Comparison of ENCODE assay signal across 12 mouse cellular contexts in genomic region chr16:34936339-34936810, GRCm38 (mm10).
DNase-seq lines count a peak whose midpoint lies in the region; ATAC-seq and TF ChIP-seq lines count a peak whose summit lies in the region.
"Had no signal": no experiment of that assay in that cellular context is flagged by ENCODE, and none has a peak within 500 bp of the region (broad histone marks: within the 10 kb centered on the region; RNA-seq: fewer than 3 reads in every experiment).

No protein-coding gene starts in this region.

- H3K4me1 ChIP-seq in forebrain, embryonic 12.5 days, result peaks cover 20% of the 10 kb centered on the region
- H3K4me1 ChIP-seq in forebrain, postnatal 0 days (ENCODE audit: insufficient read depth), result no peaks in the 10 kb centered on the region
- H3K4me1 ChIP-seq in kidney, embryonic 16.5 days (ENCODE audit: insufficient read depth, low read length), result peaks cover 51% of the 10 kb centered on the region
- peaks cover 59% of the 10 kb centered on the region for H3K4me1 ChIP-seq in intestine, embryonic 14.5 days (replicated peaks; ENCODE audit: control insufficient read depth, insufficient read depth, low read length)

- no peaks in the 10 kb centered on the region for H3K36me3 ChIP-seq in forebrain, embryonic 12.5 days (replicated peaks)
- H3K36me3 ChIP-seq in forebrain, postnatal 0 days (ENCODE audit: insufficient read depth), result no peaks in the 10 kb centered on the region
- H3K36me3 ChIP-seq in kidney, embryonic 16.5 days (ENCODE audit: insufficient read depth, low read length), result peaks cover 10% of the 10 kb centered on the region
- peaks cover 16% of the 10 kb centered on the region for H3K36me3 ChIP-seq in intestine, embryonic 14.5 days (ENCODE audit: control insufficient read depth, insufficient read depth, low read length)
- H3K36me3 ChIP-seq: midbrain, embryonic 12.5 days; neural tube, embryonic 13.5 days had no signal

- ATAC-seq in forebrain, embryonic 12.5 days (ENCODE audit: low FRiP score), result no peak
- no peak for ATAC-seq in forebrain, postnatal 0 days
- ATAC-seq in kidney, embryonic 16.5 days (ENCODE audit: low FRiP score, low TSS enrichment), result no peak
- ATAC-seq in intestine, embryonic 14.5 days (replicated peaks; ENCODE audit: low FRiP score, low TSS enrichment, low read depth), result no peak; the same call in 1 of the 2 replicates

- TF ChIP-seq CTCF in forebrain, postnatal 0 days (IDR thresholded peaks at IDR 0.05; ENCODE audit: low read depth), result no peak

- H3K27ac ChIP-seq in forebrain, embryonic 12.5 days, result 0 out of 2 replicates have a peak overlapping the region, but pooled peaks have one; percentile 15
- no peak overlapping the region for H3K27ac ChIP-seq in forebrain, postnatal 0 days (ENCODE audit: low read depth, low read length)
- H3K27ac ChIP-seq in kidney, embryonic 16.5 days (ENCODE audit: low read length), result peak overlapping the region; percentile 35
- peak overlapping the region; percentile 49 for H3K27ac ChIP-seq in intestine, embryonic 14.5 days (ENCODE audit: low read depth)
- H3K27ac ChIP-seq: midbrain, embryonic 12.5 days; neural tube, embryonic 13.5 days had no signal

- no peak overlapping the region for H3K9ac ChIP-seq in forebrain, embryonic 12.5 days
- no peak overlapping the region for H3K9ac ChIP-seq in forebrain, postnatal 0 days
- H3K9ac ChIP-seq in kidney, embryonic 16.5 days (replicated peaks; ENCODE audit: low read length), result no peak overlapping the region
- 0 out of 2 replicates have a peak overlapping the region, but pooled peaks have one; percentile 25 for H3K9ac ChIP-seq in intestine, embryonic 14.5 days (ENCODE audit: low read length)
- H3K9ac ChIP-seq: neural tube, embryonic 13.5 days had no signal

- no peaks in the 10 kb centered on the region for H3K9me3 ChIP-seq in forebrain, embryonic 12.5 days
- H3K9me3 ChIP-seq in forebrain, postnatal 0 days (ENCODE audit: low read length), result no peaks in the 10 kb centered on the region
- H3K9me3 ChIP-seq in kidney, embryonic 16.5 days (ENCODE audit: low read length), result no peaks in the 10 kb centered on the region
- H3K9me3 ChIP-seq in intestine, embryonic 14.5 days (ENCODE audit: control insufficient read depth, low read length), result no peaks in the 10 kb centered on the region
- H3K9me3 ChIP-seq: midbrain, embryonic 12.5 days; neural tube, embryonic 13.5 days had no signal

- no peak for DNase-seq in forebrain, postnatal 0 days
- DNase-seq in kidney, adult 9 months, result no peak
- no peak for DNase-seq in intestine, embryonic 14.5 days (ENCODE audit: low spot score)
- peak; percentile 30 for DNase-seq in lung, postnatal 10 days
- no peak for DNase-seq in c-Kit-positive CD71-positive TER-119-positive erythroid progenitor cells, embryonic 14.5 days (ENCODE audit: low spot score)
- no peak for DNase-seq in thymus, postnatal 0 days (ENCODE audit: low spot score)
- DNase-seq: cerebellum, adult 9-10 months; kidney, postnatal 25 days had no signal

- WGBS in forebrain, embryonic 12.5 days, result 52% methylated on average over 9 of the region's 9 CpGs
- 56% methylated on average over 9 of the region's 9 CpGs for WGBS in forebrain, postnatal 0 days
- WGBS in kidney, embryonic 16.5 days, result 48% methylated on average over 9 of the region's 9 CpGs
- WGBS in intestine, embryonic 14.5 days, result 42% methylated on average over 9 of the region's 9 CpGs

- H3K27me3 ChIP-seq in forebrain, embryonic 12.5 days, result no peaks in the 10 kb centered on the region
- no peaks in the 10 kb centered on the region for H3K27me3 ChIP-seq in forebrain, postnatal 0 days (ENCODE audit: insufficient read depth, low read length)
- no peaks in the 10 kb centered on the region for H3K27me3 ChIP-seq in kidney, embryonic 16.5 days (ENCODE audit: insufficient read depth, low read length)
- no peaks in the 10 kb centered on the region for H3K27me3 ChIP-seq in intestine, embryonic 14.5 days (replicated peaks; ENCODE audit: control insufficient read depth, insufficient read depth, low read length)
- H3K27me3 ChIP-seq: midbrain, embryonic 12.5 days; neural tube, embryonic 13.5 days had no signal

- H3K4me3 ChIP-seq in forebrain, embryonic 12.5 days (replicated peaks), result no peak overlapping the region
- no peak overlapping the region for H3K4me3 ChIP-seq in forebrain, postnatal 0 days (ENCODE audit: low read depth, low read length)
- no peak overlapping the region for H3K4me3 ChIP-seq in kidney, embryonic 16.5 days (ENCODE audit: low read length)
- H3K4me3 ChIP-seq in intestine, embryonic 14.5 days (ENCODE audit: low read depth, low read length), result no peak overlapping the region
- H3K4me3 ChIP-seq: midbrain, embryonic 12.5 days; neural tube, embryonic 13.5 days had no signal

- no peak overlapping the region for H3K4me2 ChIP-seq in forebrain, embryonic 12.5 days
- H3K4me2 ChIP-seq in forebrain, postnatal 0 days (ENCODE audit: low read depth), result no peak overlapping the region
- H3K4me2 ChIP-seq in kidney, embryonic 16.5 days (replicated peaks; ENCODE audit: low read depth, low read length), result no peak overlapping the region
- H3K4me2 ChIP-seq in intestine, embryonic 14.5 days (ENCODE audit: low read length), result no peak overlapping the region
- H3K4me2 ChIP-seq: midbrain, embryonic 12.5 days; neural tube, embryonic 13.5 days had no signal
